ENCODE assay signal across 10 mouse cellular contexts in genomic region chr13:45577784-45578183, GRCm38 (mm10).
DNase-seq lines count a peak whose midpoint lies in the region; ATAC-seq and TF ChIP-seq lines count a peak whose summit lies in the region.
"Had no signal": no experiment of that assay in that cellular context is flagged by ENCODE, and none has a peak within 500 bp of the region (broad histone marks: within the 10 kb centered on the region; RNA-seq: fewer than 3 reads in every experiment).

No protein-coding gene starts in this region.

- no peak for TF ChIP-seq CTCF in cerebellum, adult 2 months (IDR thresholded peaks at IDR 0.05; ENCODE audit: borderline replicate concordance, insufficient read depth, low read depth, low read length)

- no peaks in the 10 kb centered on the region for H3K9me3 ChIP-seq in neural tube, embryonic 15.5 days (replicated peaks)
- H3K9me3 ChIP-seq in hindbrain, embryonic 12.5 days (replicated peaks) = no peaks in the 10 kb centered on the region
- H3K9me3 ChIP-seq: limb, embryonic 13.5 days had no signal

- H3K4me2 ChIP-seq in neural tube, embryonic 15.5 days = no peak overlapping the region
- no peak overlapping the region for H3K4me2 ChIP-seq in hindbrain, embryonic 12.5 days (replicated peaks)
- H3K4me2 ChIP-seq: limb, embryonic 13.5 days had no signal

- peaks cover 22% of the 10 kb centered on the region for H3K4me1 ChIP-seq in neural tube, embryonic 15.5 days
- H3K4me1 ChIP-seq in brown adipose tissue, adult 24 weeks (ENCODE audit: control insufficient read depth, insufficient read depth, insufficient read length, low read length) = peaks cover 19% of the 10 kb centered on the region
- H3K4me1 ChIP-seq in hindbrain, embryonic 12.5 days = peaks cover 16% of the 10 kb centered on the region
- no peaks in the 10 kb centered on the region; the same call in 1 of the 2 replicates for H3K4me1 ChIP-seq in cerebellum, adult 2 months (ENCODE audit: control insufficient read depth, insufficient read depth, low read length)

- H3K36me3 ChIP-seq in neural tube, embryonic 15.5 days = no peaks in the 10 kb centered on the region
- H3K36me3 ChIP-seq in hindbrain, embryonic 12.5 days = no peaks in the 10 kb centered on the region
- H3K36me3 ChIP-seq: limb, embryonic 13.5 days had no signal

- no peak for TF ChIP-seq POLR2A in cerebellum, adult 2 months (IDR thresholded peaks at IDR 0.05; ENCODE audit: borderline replicate concordance, insufficient read depth, low read length)

- peak; percentile 22 for DNase-seq in neural tube, embryonic 10.5 days (ENCODE audit: extremely low spot score, low spot score)
- peak; percentile 46 for DNase-seq in lung, postnatal 14 days
- no peak for DNase-seq in left cerebral cortex, adult 9 months (ENCODE audit: low spot score in 2 of 2)
- DNase-seq in cerebellum, adult 2 months = no peak
- DNase-seq in spleen, postnatal 36 days (ENCODE audit: low spot score in 2 of 2) = no peak
- DNase-seq: cerebellum, adult 11 months had no signal

- H3K9ac ChIP-seq in neural tube, embryonic 15.5 days (replicated peaks) = no peak overlapping the region
- no peak overlapping the region for H3K9ac ChIP-seq in hindbrain, embryonic 12.5 days
- H3K9ac ChIP-seq: limb, embryonic 13.5 days had no signal

- 42% methylated on average over 2 of the region's 2 CpGs for WGBS in neural tube, embryonic 15.5 days
- WGBS in hindbrain, embryonic 12.5 days = 35% methylated on average over 2 of the region's 2 CpGs
- WGBS in cerebellum, adult 2 months = 74% methylated on average over 2 of the region's 2 CpGs

- no peak overlapping the region for H3K4me3 ChIP-seq in neural tube, embryonic 15.5 days (replicated peaks)
- H3K4me3 ChIP-seq in brown adipose tissue, adult 24 weeks (ENCODE audit: insufficient read depth, low read depth, low read length) = no peak overlapping the region
- no peak overlapping the region for H3K4me3 ChIP-seq in hindbrain, embryonic 12.5 days
- H3K4me3 ChIP-seq in cerebellum, adult 2 months (replicated peaks; ENCODE audit: insufficient read depth, low read depth, low read length) = no peak overlapping the region
- H3K4me3 ChIP-seq: limb, embryonic 13.5 days had no signal

- H3K27me3 ChIP-seq in neural tube, embryonic 15.5 days (replicated peaks) = no peaks in the 10 kb centered on the region
- H3K27me3 ChIP-seq in hindbrain, embryonic 12.5 days = no peaks in the 10 kb centered on the region
- H3K27me3 ChIP-seq in cerebellum, adult 2 months (ENCODE audit: control insufficient read depth, insufficient read depth, low read length) = no peaks in the 10 kb centered on the region; the same call in 1 of the 2 replicates
- H3K27me3 ChIP-seq: limb, embryonic 13.5 days had no signal

- no peak overlapping the region for H3K27ac ChIP-seq in neural tube, embryonic 15.5 days (replicated peaks)
- H3K27ac ChIP-seq in brown adipose tissue, adult 24 weeks (replicated peaks; ENCODE audit: low read depth, low read length) = 0 out of 2 replicates have a peak overlapping the region, but pooled peaks have one; percentile 28
- H3K27ac ChIP-seq in hindbrain, embryonic 12.5 days = peak overlapping the region; percentile 2; the same call in 1 of the 2 replicates
- no peak overlapping the region for H3K27ac ChIP-seq in cerebellum, adult 2 months (ENCODE audit: insufficient read depth, low read length)
- H3K27ac ChIP-seq: limb, embryonic 13.5 days had no signal

- ATAC-seq in neural tube, embryonic 15.5 days (ENCODE audit: low FRiP score) = no peak
- no peak for ATAC-seq in hindbrain, embryonic 12.5 days (ENCODE audit: low FRiP score)

Comparison
In these comparisons a context has a peak if more than half of its experiments do, and no peak if none do; other contexts are left out.
1. DNase-seq: peak in neural tube, embryonic 10.5 days (single experiment) and lung, postnatal 14 days (single experiment); none in left cerebral cortex, adult 9 months (0 of 2), cerebellum, adult 2 months (0 of 2) and spleen, postnatal 36 days (0 of 2).
2. H3K27ac ChIP-seq: peak in brown adipose tissue, adult 24 weeks (single experiment) and hindbrain, embryonic 12.5 days (single experiment); none in neural tube, embryonic 15.5 days (single experiment) and cerebellum, adult 2 months (single experiment).